Mouse (Mus musculus) limb, embryonic 12.5 days (tissue): ENCODE measurements around the gene Gnai1. TPM values are rescaled to one million over a fixed set of nuclear protein-coding genes. Genes with fewer than 3 reads are reported as not detected.

Experiments
- ATAC-seq: fragments of 200-750 bp; cut with Nextera tagmentation; 2 replicates; pipeline ENCODE4 v1.8.0; 2017; ENCODE audit warnings: low read depth, moderate TSS enrichment; ENCODE audit not compliant: insufficient number of reproducible peaks, insufficient read depth, low FRiP score, low TSS enrichment
- H3K27ac ChIP-seq: fragments of 300-500 bp; sonication (generic); 2 replicates; pipeline ENCODE4 v1.5.1; 2016; ENCODE audit warnings: mild to moderate bottlenecking, moderate library complexity
- H3K27me3 ChIP-seq: fragments of 300-500 bp; sonication (generic); 2 replicates; pipeline ENCODE4 v1.6.1; 2016; ENCODE audit warnings: mild to moderate bottlenecking, moderate library complexity
- H3K36me3 ChIP-seq: fragments of 300-500 bp; sonication (generic); 2 replicates; pipeline ENCODE4 v1.6.1; 2016; ENCODE audit warnings: mild to moderate bottlenecking, moderate library complexity
- H3K4me1 ChIP-seq: fragments of 300-500 bp; sonication (generic); replicated peaks from 2 replicates; pipeline ENCODE4 v1.6.1; 2016
- H3K4me2 ChIP-seq: fragments of 300-500 bp; sonication (generic); 2 replicates; pipeline ENCODE4 v1.6.1; 2016; ENCODE audit warnings: mild to moderate bottlenecking, moderate library complexity
- H3K4me3 ChIP-seq: fragments of 300-500 bp; sonication (generic); replicated peaks from 2 replicates; pipeline ENCODE4 v1.5.1; 2016; ENCODE audit warnings: mild to moderate bottlenecking
- H3K9ac ChIP-seq: fragments of 300-500 bp; sonication (generic); replicated peaks from 2 replicates; pipeline ENCODE4 v1.6.1; 2016; ENCODE audit warnings: mild to moderate bottlenecking, moderate library complexity
- H3K9me3 ChIP-seq: fragments of 300-500 bp; sonication (generic); 2 replicates; pipeline ENCODE4 v1.6.1; 2016; ENCODE audit warnings: mild to moderate bottlenecking, moderate library complexity
- WGBS: fragments of 180-500 bp; shearing (Covaris S2); methylation state at CpG from one replicate; pipeline ENCODE4 v1.1.7; 2016; 5-methylcytosine and 5-hydroxymethylcytosine counted together
- polyA plus RNA-seq: library from polyadenylated mRNA; unstranded; fragments of >200 nt; fragmentation: Nextera tagmentation; extraction: Ambion mirVana; gene quantifications from 2 replicates; pipeline ENCODE4 v1.2.1, GENCODE M21; 2016

Gnai1 gene
- polyA plus RNA-seq, 1 experiment from 2014 or later: 19.8 TPM

DNA sequence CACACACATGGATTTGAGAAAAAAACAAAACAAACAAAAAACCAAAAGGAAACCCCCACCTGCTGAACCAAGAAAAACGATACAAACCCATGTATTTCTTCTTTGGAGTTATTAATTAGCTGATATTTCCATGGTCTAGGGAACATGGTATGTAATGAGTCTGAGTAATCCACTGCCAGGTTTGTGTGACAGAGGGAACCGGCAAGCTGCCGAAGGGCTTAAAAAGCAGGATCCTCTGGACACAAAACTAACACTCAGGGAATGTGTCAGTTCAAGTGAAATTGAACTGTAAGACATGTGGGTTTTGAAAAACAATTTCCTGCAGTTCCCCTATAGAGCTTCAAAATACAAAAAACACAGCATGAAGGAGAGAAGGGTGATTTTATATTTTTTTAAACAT lies 72.1 kb downstream of the Gnai1 start:
- no peaks in the 10 kb centered on the region for H3K9me3 ChIP-seq
- WGBS: 82% methylated on average over 3 of the region's 3 CpGs
- no peaks in the 10 kb centered on the region for H3K27me3 ChIP-seq
- no peak overlapping the region for H3K27ac ChIP-seq
- H3K4me2 ChIP-seq: no peak overlapping the region
- no peak overlapping the region for H3K4me3 ChIP-seq
- no peak for ATAC-seq
- peaks cover 4% of the 10 kb centered on the region; the same call in 1 of the 2 replicates for H3K4me1 ChIP-seq
- H3K9ac ChIP-seq: no peak overlapping the region
- H3K36me3 ChIP-seq: peaks cover 10% of the 10 kb centered on the region

DNA sequence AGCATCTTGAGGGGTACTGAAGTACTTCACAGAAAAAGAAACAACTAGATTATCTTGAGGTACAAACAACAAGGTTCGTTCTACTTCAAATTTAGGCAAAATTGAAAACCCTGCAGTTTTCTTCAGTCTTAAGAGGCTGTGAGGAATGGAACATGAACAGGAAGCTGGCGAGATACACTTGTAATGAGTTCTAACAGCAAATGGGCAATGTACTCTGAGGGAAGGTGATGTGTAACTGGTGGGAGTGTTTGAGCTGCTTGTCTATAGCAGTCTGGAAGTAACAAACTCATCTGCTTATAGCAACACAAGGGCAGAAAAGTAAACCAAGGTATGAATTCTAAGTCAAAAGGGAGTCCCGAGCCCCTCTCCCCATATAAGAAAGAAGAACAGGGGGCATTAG lies 78.1 kb downstream of the Gnai1 start:
- H3K4me3 ChIP-seq: no peak overlapping the region
- H3K4me2 ChIP-seq: no peak overlapping the region
- no peaks in the 10 kb centered on the region for H3K9me3 ChIP-seq
- no peaks in the 10 kb centered on the region for H3K4me1 ChIP-seq
- no peaks in the 10 kb centered on the region for H3K27me3 ChIP-seq
- H3K36me3 ChIP-seq: peaks cover 9% of the 10 kb centered on the region
- WGBS: 94% methylated on average over 3 of the region's 3 CpGs
- H3K9ac ChIP-seq: no peak overlapping the region
- ATAC-seq: no peak
- no peak overlapping the region for H3K27ac ChIP-seq

DNA sequence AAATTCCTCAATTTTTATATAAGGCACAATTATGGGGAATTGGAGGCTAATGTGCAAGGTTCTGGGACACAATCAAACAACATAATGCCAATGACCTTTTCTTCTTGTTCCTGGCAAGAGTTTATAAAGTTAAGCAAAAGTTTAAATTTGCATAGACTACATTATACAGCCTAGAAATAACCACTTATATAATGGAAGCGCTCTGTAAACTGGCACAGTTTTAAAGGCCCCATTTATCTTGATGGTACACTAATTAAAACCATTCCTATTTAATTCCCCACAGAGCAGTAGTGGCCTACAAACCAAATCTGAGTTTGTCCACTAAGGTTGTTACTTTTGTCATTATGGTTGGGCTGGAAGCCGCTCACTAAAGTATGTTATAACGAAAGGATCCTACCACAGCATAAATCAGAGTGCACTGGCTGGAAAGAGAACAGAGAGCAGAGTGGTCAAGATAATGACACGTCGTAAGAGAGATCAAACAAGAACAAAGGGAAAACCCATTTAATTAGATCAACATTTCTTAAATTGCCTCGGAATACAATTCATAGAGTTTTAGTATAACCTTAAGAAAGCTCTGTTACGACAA lies 85.7 kb downstream of the Gnai1 start:
- Histone ChIP-seq H3K4me1 (no peaks in the 10 kb centered on the region), H3K4me3 (no peak overlapping the region), H3K36me3 (no peaks in the 10 kb centered on the region), H3K27me3 (no peaks in the 10 kb centered on the region), H3K9ac (no peak overlapping the region), H3K27ac (no peak overlapping the region), H3K4me2 (no peak overlapping the region), H3K9me3 (no peaks in the 10 kb centered on the region)
- ATAC-seq: no peak
- 32% methylated on average over 7 of the region's 7 CpGs for WGBS

DNA sequence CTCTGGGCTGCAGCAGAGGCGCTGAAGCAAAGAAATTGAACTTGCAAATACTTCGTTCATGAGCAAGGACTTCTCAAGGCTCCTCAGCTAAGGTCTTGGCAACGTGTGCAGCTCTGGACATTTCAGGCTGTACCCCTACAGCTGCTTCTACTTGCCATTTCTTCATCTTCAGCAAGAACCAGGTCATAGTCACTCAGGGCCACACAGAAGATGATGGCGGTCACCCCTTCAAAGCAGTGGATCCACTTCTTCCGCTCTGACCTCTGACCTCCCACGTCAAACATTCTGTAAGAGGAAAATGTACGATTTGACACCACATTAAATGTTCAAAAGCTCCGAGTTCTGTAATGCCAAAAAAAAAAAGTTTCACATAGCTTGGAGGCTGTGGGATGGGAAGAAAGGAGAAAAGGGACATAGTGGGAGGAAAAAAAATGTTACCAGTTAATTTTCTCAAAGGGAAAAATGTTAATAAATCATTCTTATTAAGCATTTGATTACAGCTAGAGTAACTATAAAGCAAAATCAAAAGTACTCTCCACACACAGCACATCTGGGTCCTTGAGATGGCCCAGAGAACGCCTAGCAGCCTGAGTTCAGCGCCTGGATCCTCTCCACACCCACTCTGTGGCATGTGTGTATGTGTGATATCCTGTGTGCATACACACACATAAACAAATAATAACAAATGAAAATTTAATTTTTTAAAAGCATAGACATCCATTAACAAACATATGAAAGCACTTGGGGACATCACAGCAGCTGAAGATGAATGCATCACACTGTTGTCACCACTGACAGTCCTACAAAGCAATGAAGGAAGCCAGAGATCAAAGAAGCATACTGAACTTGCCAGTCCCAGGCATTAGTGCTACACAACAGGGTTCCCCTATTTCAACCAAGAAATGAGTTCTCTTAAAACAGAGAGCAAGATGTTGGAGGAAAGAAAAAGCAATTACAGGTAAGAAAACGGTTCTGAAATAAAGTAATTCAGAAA lies 86.6 kb downstream of the Gnai1 start:
- Histone ChIP-seq H3K4me1 (no peaks in the 10 kb centered on the region), H3K9ac (no peak overlapping the region), H3K4me2 (no peak overlapping the region), H3K27me3 (no peaks in the 10 kb centered on the region), H3K9me3 (no peaks in the 10 kb centered on the region), H3K36me3 (no peaks in the 10 kb centered on the region), H3K4me3 (no peak overlapping the region), H3K27ac (no peak overlapping the region)
- ATAC-seq: no peak
- WGBS: 60% methylated on average over 11 of the region's 11 CpGs

DNA sequence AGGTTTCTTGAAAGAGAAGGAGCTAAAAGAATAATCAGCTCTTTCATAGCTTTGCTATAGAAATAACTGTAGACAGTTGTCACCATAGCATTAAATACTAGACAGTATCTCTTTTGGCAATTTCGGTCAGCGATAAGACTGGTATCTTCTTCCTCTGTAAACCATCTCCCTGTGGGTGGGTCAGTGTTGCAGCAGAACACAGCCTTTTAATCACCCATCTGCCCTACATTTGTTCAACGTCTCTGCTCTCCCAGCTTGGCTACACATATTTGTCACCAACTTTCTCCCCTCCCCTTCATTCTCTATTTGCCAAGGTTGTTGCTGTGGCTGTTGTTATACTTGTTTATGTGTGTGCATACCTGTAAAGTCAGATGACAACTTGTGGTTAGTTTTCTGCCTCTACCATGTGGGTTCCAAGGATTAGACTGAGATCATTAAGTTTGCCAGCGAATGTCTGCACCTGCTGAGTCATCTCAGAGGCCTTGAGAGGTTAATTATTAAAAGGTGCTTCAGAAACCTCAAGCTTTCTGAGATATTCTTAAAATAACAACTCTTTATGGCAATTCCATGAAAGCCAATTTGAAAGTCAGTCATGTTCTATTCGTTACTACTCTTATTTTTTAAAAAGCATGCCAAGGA lies 109.7 kb downstream of the Gnai1 start:
- WGBS: 67% methylated on average over 5 of the region's 5 CpGs
- no peak for ATAC-seq
- no peak overlapping the region for H3K9ac ChIP-seq
- H3K27me3 ChIP-seq: no peaks in the 10 kb centered on the region
- no peaks in the 10 kb centered on the region for H3K9me3 ChIP-seq
- H3K4me3 ChIP-seq: no peak overlapping the region
- H3K27ac ChIP-seq: no peak overlapping the region
- no peak overlapping the region for H3K4me2 ChIP-seq
- peaks cover 4% of the 10 kb centered on the region; the same call in 1 of the 2 replicates for H3K4me1 ChIP-seq
- H3K36me3 ChIP-seq: no peaks in the 10 kb centered on the region

DNA sequence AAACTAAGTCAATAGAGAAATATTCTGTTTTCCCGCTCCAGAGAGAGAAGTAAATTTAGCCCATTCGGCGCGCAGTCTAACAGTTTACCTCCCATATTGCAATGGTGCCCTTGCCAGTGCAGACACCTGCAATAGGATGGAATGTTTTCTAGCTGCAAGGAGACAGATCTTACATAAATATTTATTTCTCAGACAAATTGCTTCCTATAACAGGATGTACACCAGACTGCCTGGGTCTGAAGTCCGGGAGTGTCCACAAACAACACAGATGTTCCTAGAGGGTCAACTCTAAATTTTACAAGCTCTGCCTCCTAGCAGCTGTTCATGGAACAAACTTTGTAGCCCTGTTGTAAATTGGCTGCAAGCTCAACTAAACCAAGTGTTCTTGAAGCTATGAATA lies 111.0 kb downstream of the Gnai1 start:
- Histone ChIP-seq H3K9ac (no peak overlapping the region), H3K4me1 (peaks cover 4% of the 10 kb centered on the region; the same call in 1 of the 2 replicates), H3K27ac (no peak overlapping the region), H3K4me3 (no peak overlapping the region), H3K9me3 (no peaks in the 10 kb centered on the region), H3K36me3 (no peaks in the 10 kb centered on the region), H3K27me3 (no peaks in the 10 kb centered on the region), H3K4me2 (no peak overlapping the region)
- WGBS: 54% methylated on average over 5 of the region's 5 CpGs
- no peak for ATAC-seq

DNA sequence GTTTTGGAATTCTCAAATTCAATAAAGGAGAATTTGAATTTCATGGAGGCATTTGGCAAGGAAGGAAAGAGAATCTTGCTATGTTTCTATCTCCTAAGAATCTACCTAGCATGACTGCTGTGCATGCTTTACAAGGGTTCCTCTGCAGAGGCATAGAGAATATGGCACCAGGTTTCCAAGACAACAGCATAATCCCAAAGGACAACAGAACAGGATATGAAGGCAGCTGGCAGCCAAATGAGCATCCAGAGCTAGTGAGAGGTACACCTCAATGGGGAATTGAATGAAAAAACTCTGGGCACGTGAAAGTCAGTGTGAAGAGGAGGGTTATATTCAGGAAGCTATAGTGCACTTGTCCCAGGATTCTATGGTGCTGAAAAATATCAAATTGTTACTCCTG lies 130.8 kb downstream of the Gnai1 start:
- no peak overlapping the region for H3K4me2 ChIP-seq
- H3K4me3 ChIP-seq: no peak overlapping the region
- no peaks in the 10 kb centered on the region for H3K4me1 ChIP-seq
- H3K27ac ChIP-seq: no peak overlapping the region
- ATAC-seq: no peak
- no peak overlapping the region for H3K9ac ChIP-seq
- no peaks in the 10 kb centered on the region for H3K9me3 ChIP-seq
- H3K27me3 ChIP-seq: no peaks in the 10 kb centered on the region
- H3K36me3 ChIP-seq: no peaks in the 10 kb centered on the region
- 50% methylated on average over 1 of the region's 1 CpGs for WGBS

DNA sequence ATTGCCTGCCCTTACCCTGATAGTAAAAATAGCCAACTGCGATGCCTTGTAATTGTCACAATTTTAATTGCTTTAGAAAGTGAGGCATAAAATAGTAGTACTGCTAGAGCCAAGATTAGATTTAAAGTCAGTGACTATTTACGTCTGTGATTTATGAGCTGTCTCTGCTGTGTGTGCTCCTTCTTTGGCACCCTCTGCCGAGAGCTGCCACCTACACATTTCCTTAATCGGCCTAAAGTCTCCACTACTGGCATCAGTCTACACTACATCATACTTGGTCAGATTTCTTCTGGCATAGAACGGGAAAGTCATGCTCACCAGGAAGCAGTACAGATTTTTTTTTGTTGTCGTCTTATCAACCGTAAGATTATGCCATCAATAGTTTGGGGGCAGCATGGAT lies 131.3 kb downstream of the Gnai1 start:
- H3K9me3 ChIP-seq: no peaks in the 10 kb centered on the region
- no peak overlapping the region for H3K9ac ChIP-seq
- no peak overlapping the region for H3K4me3 ChIP-seq
- H3K27me3 ChIP-seq: no peaks in the 10 kb centered on the region
- WGBS: 71% methylated on average over 7 of the region's 7 CpGs
- H3K27ac ChIP-seq: no peak overlapping the region
- no peak overlapping the region for H3K4me2 ChIP-seq
- H3K36me3 ChIP-seq: no peaks in the 10 kb centered on the region
- H3K4me1 ChIP-seq: no peaks in the 10 kb centered on the region
- no peak for ATAC-seq

DNA sequence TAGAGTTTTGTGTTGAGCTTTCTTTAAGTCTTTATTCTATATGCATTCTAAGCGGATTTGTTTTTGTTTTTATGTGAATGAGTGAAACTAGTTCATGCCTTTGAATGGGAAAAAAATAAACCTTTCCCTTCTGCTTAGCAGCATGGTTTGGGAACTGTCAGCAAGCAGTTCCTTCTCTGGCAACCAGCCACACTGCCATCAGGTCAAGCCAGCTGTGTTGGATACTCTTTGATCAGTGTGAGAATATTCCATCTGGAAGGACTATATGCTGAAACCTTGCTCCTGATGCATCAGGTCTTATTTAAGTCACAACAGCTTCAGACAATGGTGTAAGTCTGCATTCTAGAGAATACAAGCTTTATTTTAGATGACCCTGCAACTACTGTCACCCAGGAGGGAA lies 139.3 kb downstream of the Gnai1 start:
- no peak overlapping the region for H3K9ac ChIP-seq
- H3K4me2 ChIP-seq: no peak overlapping the region
- H3K27ac ChIP-seq: no peak overlapping the region
- no peaks in the 10 kb centered on the region for H3K27me3 ChIP-seq
- no peaks in the 10 kb centered on the region for H3K4me1 ChIP-seq
- no peak for ATAC-seq
- no peaks in the 10 kb centered on the region for H3K9me3 ChIP-seq
- no peak overlapping the region for H3K4me3 ChIP-seq
- WGBS: 60% methylated on average over 1 of the region's 1 CpGs
- H3K36me3 ChIP-seq: no peaks in the 10 kb centered on the region

DNA sequence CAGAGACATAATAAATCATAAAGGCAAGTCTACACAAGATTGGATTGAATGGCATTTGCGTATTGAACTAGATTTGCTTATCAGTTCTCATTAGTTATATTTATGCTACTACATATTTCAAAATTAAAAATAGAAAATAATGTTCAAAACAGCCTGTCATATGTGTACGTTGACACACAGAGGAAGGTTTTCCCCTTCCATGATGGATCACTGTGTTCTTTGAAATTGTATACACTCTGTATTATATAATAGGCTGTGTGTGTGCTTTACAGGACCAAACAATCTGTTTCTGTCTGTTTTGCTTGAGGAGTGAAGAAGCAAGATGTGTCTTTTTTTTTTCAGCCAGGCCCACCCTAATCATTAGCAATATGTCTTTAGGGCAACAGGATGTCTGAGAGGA lies 141.9 kb downstream of the Gnai1 start:
- Histone ChIP-seq H3K4me2 (no peak overlapping the region), H3K4me3 (no peak overlapping the region), H3K9ac (no peak overlapping the region), H3K27me3 (no peaks in the 10 kb centered on the region), H3K36me3 (no peaks in the 10 kb centered on the region), H3K27ac (no peak overlapping the region), H3K4me1 (no peaks in the 10 kb centered on the region), H3K9me3 (no peaks in the 10 kb centered on the region)
- 82% methylated on average over 2 of the region's 2 CpGs for WGBS
- no peak for ATAC-seq

DNA sequence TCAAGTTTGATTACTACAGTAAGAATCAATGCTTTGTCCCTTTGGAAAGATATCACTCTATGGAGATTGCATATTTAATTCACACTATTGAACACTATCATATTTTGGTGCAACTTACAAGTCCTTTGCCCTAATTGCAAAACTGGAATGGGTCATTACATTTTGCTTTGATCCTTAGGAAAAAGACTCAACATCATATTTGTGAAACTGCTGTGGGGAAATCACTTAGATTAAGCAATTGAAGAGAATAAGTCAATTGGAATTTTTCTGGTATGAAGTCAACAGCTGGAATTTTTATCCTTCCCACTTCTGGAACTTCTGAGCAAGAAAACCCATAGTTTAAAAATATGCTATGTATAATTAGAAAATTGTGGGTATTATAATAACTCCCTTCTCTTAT lies 142.3 kb downstream of the Gnai1 start:
- H3K4me1 ChIP-seq: no peaks in the 10 kb centered on the region
- ATAC-seq: no peak
- no peak overlapping the region for H3K4me3 ChIP-seq
- no peak overlapping the region for H3K9ac ChIP-seq
- no peak overlapping the region for H3K4me2 ChIP-seq
- H3K9me3 ChIP-seq: no peaks in the 10 kb centered on the region
- no peaks in the 10 kb centered on the region for H3K27me3 ChIP-seq
- H3K36me3 ChIP-seq: no peaks in the 10 kb centered on the region
- no peak overlapping the region for H3K27ac ChIP-seq
